Comparison of ENCODE assay signal across 8 mouse cellular contexts in genomic region chr5:33721541-33722265, GRCm38 (mm10). TPM values are rescaled to one million over a fixed set of nuclear protein-coding genes. Genes with fewer than 3 reads are reported as not detected.
DNase-seq lines count a peak whose midpoint lies in the region; ATAC-seq and TF ChIP-seq lines count a peak whose summit lies in the region.

Gene Fgfr3, plus strand, starts transcription at chr5:33721674.

- peak; percentile 87 for DNase-seq in adrenal gland, adult 2 months
- DNase-seq in forebrain, postnatal 0 days: peak; percentile 58
- peak in 1 of 2 experiments; percentile 36 for DNase-seq in layer of hippocampus, postnatal 25 days (ENCODE audit: extremely low spot score in 1 of 2, low spot score in 1 of 2)
- peak; percentile 83 for DNase-seq in lung, postnatal 25 days (ENCODE audit: low spot score)
- DNase-seq in spleen, postnatal 10 days (ENCODE audit: low spot score in 2 of 2): peak; percentile 14 to 44
- no peak for DNase-seq in cerebellum, adult 8-10 months

- peak within 1 kb of the TSS; percentile 98 for H3K4me2 ChIP-seq in forebrain, postnatal 0 days (ENCODE audit: low read depth)
- peak within 1 kb of the TSS; percentile 98 for H3K4me2 ChIP-seq in hindbrain, embryonic 12.5 days (replicated peaks)

- H3K36me3 ChIP-seq in ES-Bruce4 (ENCODE audit: control insufficient read depth, insufficient read depth, low read length, poor library complexity, severe bottlenecking): no peaks in the 10 kb centered on the region
- H3K36me3 ChIP-seq in forebrain, postnatal 0 days (ENCODE audit: insufficient read depth): no peaks in the 10 kb centered on the region
- no peaks in the 10 kb centered on the region for H3K36me3 ChIP-seq in hindbrain, embryonic 12.5 days

- TF ChIP-seq EP300 in ES-Bruce4 (IDR thresholded peaks at IDR 0.05; ENCODE audit: insufficient read depth, low read depth, low read length): no peak

- peak within 1 kb of the TSS; percentile 82 for H3K4me3 ChIP-seq in ES-Bruce4 (ENCODE audit: low read depth, low read length)
- H3K4me3 ChIP-seq in forebrain, postnatal 0 days (ENCODE audit: low read depth, low read length): peak within 1 kb of the TSS; percentile 62
- H3K4me3 ChIP-seq in hindbrain, embryonic 12.5 days: peak within 1 kb of the TSS; percentile 71

- no peak for TF ChIP-seq POLR2A in ES-Bruce4 (IDR thresholded peaks at IDR 0.05; ENCODE audit: insufficient read depth, low read length)

- H3K27ac ChIP-seq in ES-Bruce4 (ENCODE audit: insufficient read depth, low read length): no peak within 1 kb of the TSS
- peak within 1 kb of the TSS; percentile 40; the same call in 1 of the 2 replicates for H3K27ac ChIP-seq in forebrain, postnatal 0 days (ENCODE audit: low read depth, low read length)
- peak within 1 kb of the TSS; percentile 82 for H3K27ac ChIP-seq in hindbrain, embryonic 12.5 days

- TF ChIP-seq CTCF in ES-Bruce4 (IDR thresholded peaks at IDR 0.05; ENCODE audit: low read depth, low read length): no peak
- 0 out of 2 replicates have a peak, but pooled peaks have one; percentile 6 for TF ChIP-seq CTCF in forebrain, postnatal 0 days (IDR thresholded peaks at IDR 0.05; ENCODE audit: low read depth)

- H3K4me1 ChIP-seq in ES-Bruce4 (ENCODE audit: control insufficient read depth, insufficient read depth, low read length): peaks cover 5% of the 10 kb centered on the region
- H3K4me1 ChIP-seq in forebrain, postnatal 0 days (ENCODE audit: insufficient read depth): no peaks in the 10 kb centered on the region; the same call in 1 of the 2 replicates
- peaks cover 67% of the 10 kb centered on the region for H3K4me1 ChIP-seq in hindbrain, embryonic 12.5 days

- peaks cover 18% of the 10 kb centered on the region for H3K27me3 ChIP-seq in ES-Bruce4 (ENCODE audit: control insufficient read depth, insufficient read depth, low read length, poor library complexity, severe bottlenecking)
- no peaks in the 10 kb centered on the region for H3K27me3 ChIP-seq in forebrain, postnatal 0 days (ENCODE audit: insufficient read depth, low read length)
- peaks cover 45% of the 10 kb centered on the region for H3K27me3 ChIP-seq in hindbrain, embryonic 12.5 days

- no peaks in the 10 kb centered on the region for H3K9me3 ChIP-seq in ES-Bruce4 (replicated peaks; ENCODE audit: control insufficient read depth, insufficient read depth, low read length, poor library complexity, severe bottlenecking)
- no peaks in the 10 kb centered on the region for H3K9me3 ChIP-seq in forebrain, postnatal 0 days (ENCODE audit: low read length)
- H3K9me3 ChIP-seq in hindbrain, embryonic 12.5 days (replicated peaks): no peaks in the 10 kb centered on the region

- peak within 1 kb of the TSS; percentile 84 for H3K9ac ChIP-seq in ES-Bruce4 (ENCODE audit: low read depth, poor library complexity, severe bottlenecking)
- peak within 1 kb of the TSS; percentile 65 for H3K9ac ChIP-seq in forebrain, postnatal 0 days
- peak within 1 kb of the TSS; percentile 87 for H3K9ac ChIP-seq in hindbrain, embryonic 12.5 days

- ATAC-seq in forebrain, postnatal 0 days: peak; percentile 66
- ATAC-seq in hindbrain, embryonic 12.5 days (ENCODE audit: low FRiP score): peak; percentile 58

- WGBS in forebrain, postnatal 0 days: 1% methylated on average over 68 of the region's 73 CpGs
- under 1% methylated on average over 67 of the region's 73 CpGs for WGBS in hindbrain, embryonic 12.5 days

RNA-seq across cellular contexts. Expression of gene Fgfr3, which starts in this region (rescaled TPM):
- polyA plus RNA-seq in ES-Bruce4 (2011; ENCODE audit: insufficient read depth, insufficient read length, low read depth, missing spikeins): 2.9 and 4.0 TPM in 2 replicates
- 1 to 10 TPM; 2.2 to 3.6 TPM for total RNA-seq in adrenal gland, adult 2 months (2021)
- 3.7 and 5.2 TPM in 2 replicates for polyA plus RNA-seq in adrenal gland, adult 2 months (2012; rRNA removed)
- total RNA-seq in forebrain, postnatal 0 days (2014; rRNA removed): 52.2 and 56.6 TPM in 2 replicates
- polyA plus RNA-seq in forebrain, postnatal 0 days (2015; fragmentation: Nextera tagmentation; extraction: Ambion mirVana): 11.7 and 22.2 TPM in 2 replicates
- polyA plus RNA-seq in hindbrain, embryonic 12.5 days (2016; fragmentation: Nextera tagmentation; extraction: Ambion mirVana): 63.6 and 68.4 TPM in 2 replicates
- total RNA-seq in layer of hippocampus, postnatal 25 days (2021): 100 to 1,000 TPM; 107 to 123 TPM

Comparison
In these comparisons a context has a peak if more than half of its experiments do, and no peak if none do; other contexts are left out.
1. RNA of gene Fgfr3 (total RNA-seq): 107 to 123 TPM in layer of hippocampus, postnatal 25 days and 52.2 to 56.6 TPM in forebrain, postnatal 0 days; 2.2 to 3.6 TPM in adrenal gland, adult 2 months; every median in the first group is over 10 times any median in the second.
2. Peak in every context shown above with its lines, with median percentiles within 50 percentile points of each other: H3K4me3 ChIP-seq and H3K9ac ChIP-seq.